Mouse (Mus musculus): Measurements from ENCODE around the gene 1700057G04Rik. TPM values are rescaled to one million over a fixed set of nuclear protein-coding genes. Genes with fewer than 3 reads are reported as not detected.

The 1700057G04Rik gene
- total and polyA plus RNA-seq, 3 experiments = 0.19 TPM; not detected in 2

GRCm38 (mm10) chr9:92265719-92266118 lies 43.5 kb upstream of the 1700057G04Rik start:
- Histone ChIP-seq H3K4me3 (ENCODE audit: control insufficient read depth in 1 of 2, insufficient read depth in 1 of 2, low read depth in 2 of 2, low read length in 2 of 2) (peak overlapping the region; percentile 37 to 41), H3K36me3 (ENCODE audit: control insufficient read depth in 1 of 2, insufficient read depth in 2 of 2, low read length in 2 of 2) (peaks cover 0 to 2% of the 10 kb centered on the region in 2 experiments; a peak in 2 of 4 replicates), H3K27ac (ENCODE audit: control insufficient read depth, low read depth, low read length) (peak overlapping the region; percentile 9; the same call in 1 of the 2 replicates), H3K9me3 (replicated peaks; ENCODE audit: insufficient read depth, low read length) (no peaks in the 10 kb centered on the region), H3K4me1 (ENCODE audit: control insufficient read depth in 1 of 2, insufficient read depth in 2 of 2, low read length in 2 of 2) (peaks cover 4 to 16% of the 10 kb centered on the region in 2 experiments), H3K27me3 (ENCODE audit: control insufficient read depth in 1 of 2, insufficient read depth in 2 of 2, low read length in 2 of 2) (no peaks in the 10 kb centered on the region), H3K9ac (ENCODE audit: control insufficient read depth, low read depth, low read length, poor library complexity, severe bottlenecking) (peak overlapping the region; percentile 54), H3K79me2 (ENCODE audit: control insufficient read depth, insufficient read depth, low read length, poor library complexity) (no peaks in the 10 kb centered on the region)
- TF ChIP-seq MAZ (IDR thresholded peaks at IDR 0.05; ENCODE audit: low read depth, low read length) = no peak
- TF ChIP-seq ETS1 (IDR thresholded peaks at IDR 0.05; ENCODE audit: low read depth, low read length) = peak; percentile 48; the same call in 1 of the 2 replicates
- peak; percentile 44 for DNase-seq (ENCODE audit: low read depth, low spot score)

- Histone ChIP-seq H3K79me2 (ENCODE audit: control insufficient read depth, insufficient read depth, low read length, poor library complexity) (no peaks in the 10 kb centered on the region), H3K4me1 (ENCODE audit: control insufficient read depth in 1 of 2, insufficient read depth in 2 of 2, low read length in 2 of 2) (peaks cover 4 to 19% of the 10 kb centered on the region in 2 experiments), H3K9ac (ENCODE audit: control insufficient read depth, low read depth, low read length, poor library complexity, severe bottlenecking) (no peak overlapping the region), H3K36me3 (ENCODE audit: control insufficient read depth in 1 of 2, insufficient read depth in 2 of 2, low read length in 2 of 2) (peaks cover 0 to 7% of the 10 kb centered on the region in 2 experiments; a peak in 2 of 4 replicates), H3K27me3 (ENCODE audit: control insufficient read depth in 1 of 2, insufficient read depth in 2 of 2, low read length in 2 of 2) (no peaks in the 10 kb centered on the region), H3K9me3 (replicated peaks; ENCODE audit: insufficient read depth, low read length) (no peaks in the 10 kb centered on the region), H3K27ac (ENCODE audit: control insufficient read depth, low read depth, low read length) (no peak overlapping the region), H3K4me3 (ENCODE audit: control insufficient read depth in 1 of 2, insufficient read depth in 1 of 2, low read depth in 2 of 2, low read length in 2 of 2) (no peak overlapping the region)
- DNase-seq (ENCODE audit: low read depth, low spot score) = no peak
- TF ChIP-seq HCFC1 (IDR thresholded peaks at IDR 0.05; ENCODE audit: low read depth, low read length) (no peak), GATA1 (IDR thresholded peaks at IDR 0.05; ENCODE audit: low read depth, low read length) (no peak), ELF1 (IDR thresholded peaks at IDR 0.05; ENCODE audit: low read depth, low read length) (no peak), USF1 (IDR thresholded peaks at IDR 0.05; ENCODE audit: low read depth, low read length) (no peak), MXI1 (IDR thresholded peaks at IDR 0.05; ENCODE audit: low read depth, low read length) (no peak), MAX (IDR thresholded peaks at IDR 0.05; ENCODE audit: low read length) (no peak), TAL1 (IDR thresholded peaks at IDR 0.05; ENCODE audit: low read length) (no peak), ZC3H11A (IDR thresholded peaks at IDR 0.05; ENCODE audit: low read depth, low read length) (no peak), CHD2 (IDR thresholded peaks at IDR 0.05; ENCODE audit: low read length) (no peak), TCF12 (IDR thresholded peaks at IDR 0.05; ENCODE audit: low read depth, low read length) (no peak), USF2 (IDR thresholded peaks at IDR 0.05; ENCODE audit: borderline replicate concordance in 1 of 2, insufficient read depth in 1 of 2, low read depth in 1 of 2, low read length in 2 of 2) (no peak), E2F4 (IDR thresholded peaks at IDR 0.05; ENCODE audit: borderline replicate concordance, low read depth, low read length) (no peak), POLR2AphosphoS5 (IDR thresholded peaks at IDR 0.05; ENCODE audit: borderline replicate concordance, low read depth, low read length) (no peak), NRF1 (IDR thresholded peaks at IDR 0.05; ENCODE audit: insufficient read depth, low read depth, low read length, poor library complexity, severe bottlenecking) (no peak), KAT2A (conservative IDR thresholded peaks at IDR 0.05; ENCODE audit: low read depth, low read length) (no peak), MAZ (IDR thresholded peaks at IDR 0.05; ENCODE audit: low read depth, low read length) (no peak)
Measured at GRCm38 (mm10) chr9:92266558-92267171, 42.5 kb upstream of the 1700057G04Rik start.
